Mouse (Mus musculus): Measurements from ENCODE around the gene Dnaaf3. TPM values are rescaled to one million over a fixed set of nuclear protein-coding genes. Genes with fewer than 3 reads are reported as not detected.

Gene Dnaaf3
- polyA plus RNA-seq, 1 experiment from 2014 or later = 3.0 TPM

- H3K27ac ChIP-seq = no peak overlapping the region
- H3K4me2 ChIP-seq = no peak overlapping the region
- no peak overlapping the region for H3K9ac ChIP-seq
- no peak for ATAC-seq (ENCODE audit: insufficient number of reproducible peaks, low FRiP score, low TSS enrichment, low read depth)
- H3K9me3 ChIP-seq = no peaks in the 10 kb centered on the region
- 0 out of 2 replicates have a peak, but pooled peaks cover 4% of the 10 kb centered on the region for H3K27me3 ChIP-seq
- H3K36me3 ChIP-seq = no peaks in the 10 kb centered on the region
- peaks cover 17% of the 10 kb centered on the region; the same call in 1 of the 2 replicates for H3K4me1 ChIP-seq
- no peak overlapping the region for H3K4me3 ChIP-seq
- 67% methylated on average over 1 of the region's 1 CpGs for WGBS
Measured at GRCm38 (mm10) chr7:4518487-4518886, 13.8 kb downstream of the Dnaaf3 start.

GRCm38 (mm10) chr7:4516332-4517050 lies 15.8 kb downstream of the Dnaaf3 start, which contains the start of gene Tnnt1:
Gene Tnnt1, minus strand, starts transcription at chr7:4516382.
- Histone ChIP-seq H3K4me2 (no peak within 1 kb of the TSS), H3K9me3 (no peaks in the 10 kb centered on the region), H3K4me3 (0 out of 2 replicates have a peak within 1 kb of the TSS, but pooled peaks have one; percentile 1), H3K36me3 (no peaks in the 10 kb centered on the region), H3K27me3 (0 out of 2 replicates have a peak, but pooled peaks cover 4% of the 10 kb centered on the region), H3K9ac (no peak within 1 kb of the TSS), H3K4me1 (peaks cover 17% of the 10 kb centered on the region; the same call in 1 of the 2 replicates), H3K27ac (peak within 1 kb of the TSS; percentile 48)
- ATAC-seq (ENCODE audit: insufficient number of reproducible peaks, low FRiP score, low TSS enrichment, low read depth) = no peak
- 22% methylated on average over 3 of the region's 4 CpGs for WGBS

- Histone ChIP-seq H3K4me3 (no peak overlapping the region), H3K9ac (no peak overlapping the region), H3K4me2 (no peak overlapping the region), H3K9me3 (no peaks in the 10 kb centered on the region), H3K27ac (peak overlapping the region; percentile 24; the same call in 1 of the 2 replicates), H3K36me3 (no peaks in the 10 kb centered on the region), H3K27me3 (0 out of 2 replicates have a peak, but pooled peaks cover 4% of the 10 kb centered on the region), H3K4me1 (peaks cover 11% of the 10 kb centered on the region)
- WGBS = 44% methylated on average over 6 of the region's 6 CpGs
- ATAC-seq (ENCODE audit: insufficient number of reproducible peaks, low FRiP score, low TSS enrichment, low read depth) = no peak
Measured at GRCm38 (mm10) chr7:4515853-4516252, 16.4 kb downstream of the Dnaaf3 start.

- H3K4me2 ChIP-seq = peak overlapping the region; percentile 10; the same call in 1 of the 2 replicates
- ATAC-seq (ENCODE audit: insufficient number of reproducible peaks, low FRiP score, low TSS enrichment, low read depth) = peak; percentile 31; the same call in 1 of the 2 replicates
- H3K36me3 ChIP-seq = no peaks in the 10 kb centered on the region
- no peak overlapping the region for H3K9ac ChIP-seq
- no peaks in the 10 kb centered on the region for H3K9me3 ChIP-seq
- peaks cover 17% of the 10 kb centered on the region for H3K4me1 ChIP-seq
- no peaks in the 10 kb centered on the region for H3K27me3 ChIP-seq
- WGBS = 50% methylated on average over 6 of the region's 6 CpGs
- peak overlapping the region; percentile 48 for H3K27ac ChIP-seq
- peak overlapping the region; percentile 6; the same call in 1 of the 2 replicates for H3K4me3 ChIP-seq
Measured at GRCm38 (mm10) chr7:4513829-4514712, 18.2 kb downstream of the Dnaaf3 start.

- Histone ChIP-seq H3K9me3 (no peaks in the 10 kb centered on the region), H3K36me3 (no peaks in the 10 kb centered on the region), H3K9ac (no peak overlapping the region), H3K4me2 (no peak overlapping the region), H3K27ac (no peak overlapping the region), H3K27me3 (no peaks in the 10 kb centered on the region), H3K4me3 (no peak overlapping the region), H3K4me1 (peaks cover 17% of the 10 kb centered on the region)
- WGBS = 31% methylated on average over 13 of the region's 13 CpGs
- ATAC-seq (ENCODE audit: insufficient number of reproducible peaks, low FRiP score, low TSS enrichment, low read depth) = no peak
Measured at GRCm38 (mm10) chr7:4513236-4513635, 19.0 kb downstream of the Dnaaf3 start.

GRCm38 (mm10) chr7:4511489-4512224 lies 20.6 kb downstream of the Dnaaf3 start:
- Histone ChIP-seq H3K4me2 (no peak overlapping the region), H3K4me1 (peaks cover 17% of the 10 kb centered on the region), H3K4me3 (no peak overlapping the region), H3K27me3 (no peaks in the 10 kb centered on the region), H3K9me3 (no peaks in the 10 kb centered on the region), H3K36me3 (no peaks in the 10 kb centered on the region), H3K27ac (no peak overlapping the region), H3K9ac (no peak overlapping the region)
- 65% methylated on average over 8 of the region's 8 CpGs for WGBS
- ATAC-seq (ENCODE audit: insufficient number of reproducible peaks, low FRiP score, low TSS enrichment, low read depth) = no peak

- 0 out of 2 replicates have a peak, but pooled peaks have one; percentile 53 for ATAC-seq (ENCODE audit: insufficient number of reproducible peaks, low FRiP score, low TSS enrichment, low read depth)
- H3K9ac ChIP-seq = no peak overlapping the region
- H3K36me3 ChIP-seq = no peaks in the 10 kb centered on the region
- H3K27ac ChIP-seq = no peak overlapping the region; the same call in 1 of the 2 replicates
- H3K4me3 ChIP-seq = peak overlapping the region; percentile 15; the same call in 1 of the 2 replicates
- H3K4me1 ChIP-seq = peaks cover 17% of the 10 kb centered on the region
- H3K4me2 ChIP-seq = 0 out of 2 replicates have a peak overlapping the region, but pooled peaks have one; percentile 10
- 15% methylated on average over 24 of the region's 24 CpGs for WGBS
- no peaks in the 10 kb centered on the region for H3K9me3 ChIP-seq
- no peaks in the 10 kb centered on the region for H3K27me3 ChIP-seq
Measured at GRCm38 (mm10) chr7:4509863-4510608, 22.2 kb downstream of the Dnaaf3 start.

- no peak for ATAC-seq (ENCODE audit: insufficient number of reproducible peaks, low FRiP score, low TSS enrichment, low read depth)
- Histone ChIP-seq H3K9me3 (no peaks in the 10 kb centered on the region), H3K9ac (no peak overlapping the region), H3K4me1 (peaks cover 12% of the 10 kb centered on the region; the same call in 1 of the 2 replicates), H3K27me3 (no peaks in the 10 kb centered on the region), H3K27ac (no peak overlapping the region), H3K4me3 (no peak overlapping the region), H3K4me2 (no peak overlapping the region), H3K36me3 (no peaks in the 10 kb centered on the region)
- WGBS = 87% methylated on average over 8 of the region's 8 CpGs
Measured at GRCm38 (mm10) chr7:4508739-4509116, 23.5 kb downstream of the Dnaaf3 start.

GRCm38 (mm10) chr7:4508062-4508738 lies 24.1 kb downstream of the Dnaaf3 start:
- Histone ChIP-seq H3K4me1 (peaks cover 12% of the 10 kb centered on the region; the same call in 1 of the 2 replicates), H3K36me3 (no peaks in the 10 kb centered on the region), H3K27me3 (no peaks in the 10 kb centered on the region), H3K4me3 (no peak overlapping the region), H3K9me3 (no peaks in the 10 kb centered on the region), H3K9ac (no peak overlapping the region), H3K4me2 (no peak overlapping the region), H3K27ac (no peak overlapping the region)
- ATAC-seq (ENCODE audit: insufficient number of reproducible peaks, low FRiP score, low TSS enrichment, low read depth) = no peak
- 69% methylated on average over 27 of the region's 32 CpGs for WGBS

- 69% methylated on average over 2 of the region's 4 CpGs for WGBS
- peaks cover 12% of the 10 kb centered on the region; the same call in 1 of the 2 replicates for H3K4me1 ChIP-seq
- H3K27me3 ChIP-seq = no peaks in the 10 kb centered on the region
- H3K36me3 ChIP-seq = no peaks in the 10 kb centered on the region
- ATAC-seq (ENCODE audit: insufficient number of reproducible peaks, low FRiP score, low TSS enrichment, low read depth) = no peak
- H3K4me3 ChIP-seq = no peak overlapping the region
- H3K9ac ChIP-seq = no peak overlapping the region
- H3K9me3 ChIP-seq = no peaks in the 10 kb centered on the region
- H3K27ac ChIP-seq = no peak overlapping the region
- no peak overlapping the region for H3K4me2 ChIP-seq
Measured at GRCm38 (mm10) chr7:4507220-4507619, 25.0 kb downstream of the Dnaaf3 start.

Data from limb, embryonic 15.5 days (tissue).